Mouse (Mus musculus): Measurements from ENCODE around the gene Slamf9. TPM values are rescaled to one million over a fixed set of nuclear protein-coding genes. Genes with fewer than 3 reads are reported as not detected.

The Slamf9 gene
- 16.0 TPM for polyA plus RNA-seq (2014; fragmentation: Illumina TruSeq; extraction: RNeasy Lipid Tissue Mini Kit (QIAGEN cat#74804); ENCODE audit: insufficient read depth, low read depth, low replicate concordance)

DNA sequence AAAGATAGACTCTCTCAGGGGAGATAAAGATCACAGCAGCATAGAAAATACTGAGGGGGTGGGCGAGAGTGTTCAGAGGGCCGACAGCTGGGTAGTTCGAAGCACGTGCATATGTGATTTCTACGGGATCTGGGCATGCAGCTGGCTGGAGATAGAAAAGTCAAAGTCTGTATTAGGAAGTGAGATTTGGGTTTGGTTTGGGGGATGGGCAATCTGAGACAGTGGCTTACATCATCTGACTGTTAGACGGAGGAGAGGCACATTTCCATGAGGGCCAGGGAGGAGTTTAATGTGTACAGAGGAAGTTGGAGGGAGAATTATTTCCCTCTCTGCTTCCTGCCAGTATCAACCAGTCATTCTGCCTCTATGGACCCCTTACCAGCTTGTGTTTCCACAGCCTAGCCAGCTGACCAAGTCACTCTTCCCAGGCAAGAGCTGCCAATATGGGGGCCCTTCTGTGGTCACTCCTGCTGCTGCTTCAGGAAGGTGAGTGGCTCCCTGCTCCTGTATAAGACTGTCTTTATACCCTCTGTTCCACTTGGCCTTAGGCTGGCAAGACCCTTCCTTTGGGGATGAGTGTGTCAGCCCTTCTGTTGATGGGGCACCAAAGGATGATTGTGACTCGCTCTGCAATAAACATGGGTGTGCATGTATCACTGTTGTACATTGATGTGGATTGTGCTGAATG is at the start of gene Slamf9:
Slamf9 (plus strand) TSS at position 305 of the 688 bp plus-strand sequence.

DNA sequence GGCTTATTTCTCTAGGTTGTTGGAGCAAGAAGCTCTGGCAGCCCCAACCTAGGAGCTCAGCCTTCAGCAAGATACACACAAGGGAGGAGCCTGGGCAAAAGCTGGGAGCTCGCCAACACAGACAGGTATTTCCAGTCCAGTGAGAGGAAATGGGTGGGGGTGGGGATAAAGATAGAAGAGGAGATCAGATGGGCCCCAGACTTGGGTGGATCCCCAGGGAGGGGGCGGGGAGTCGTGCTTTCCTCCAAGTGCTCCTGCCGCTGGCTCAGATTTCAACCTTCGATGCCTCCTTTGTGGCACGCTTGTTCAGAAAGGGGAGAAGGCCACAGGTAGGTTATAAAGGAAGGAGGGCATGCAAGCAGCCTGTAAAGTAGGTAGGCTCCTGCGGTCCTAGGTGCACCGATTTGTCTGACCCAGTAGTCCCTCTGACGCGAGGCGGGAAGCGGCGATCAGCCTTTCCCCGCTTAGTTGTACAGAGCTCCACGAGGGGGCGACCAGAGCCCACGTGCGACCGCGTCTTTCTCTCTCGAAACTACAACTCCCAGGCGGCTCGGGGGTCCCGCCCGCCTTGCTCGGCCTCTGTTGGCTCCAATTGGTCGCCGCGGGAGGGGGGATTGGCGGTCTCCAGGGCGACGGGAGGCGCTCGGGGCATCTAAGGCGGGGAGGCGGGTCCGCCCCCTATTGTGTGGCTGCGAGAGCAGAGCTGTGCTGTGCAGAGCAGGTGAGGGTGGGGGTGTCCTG is 6.6 kb downstream of the Slamf9 start, which contains the start of gene Igsf9:
Igsf9 (plus strand) TSS at position 249 of the 741 bp plus-strand sequence.

DNA sequence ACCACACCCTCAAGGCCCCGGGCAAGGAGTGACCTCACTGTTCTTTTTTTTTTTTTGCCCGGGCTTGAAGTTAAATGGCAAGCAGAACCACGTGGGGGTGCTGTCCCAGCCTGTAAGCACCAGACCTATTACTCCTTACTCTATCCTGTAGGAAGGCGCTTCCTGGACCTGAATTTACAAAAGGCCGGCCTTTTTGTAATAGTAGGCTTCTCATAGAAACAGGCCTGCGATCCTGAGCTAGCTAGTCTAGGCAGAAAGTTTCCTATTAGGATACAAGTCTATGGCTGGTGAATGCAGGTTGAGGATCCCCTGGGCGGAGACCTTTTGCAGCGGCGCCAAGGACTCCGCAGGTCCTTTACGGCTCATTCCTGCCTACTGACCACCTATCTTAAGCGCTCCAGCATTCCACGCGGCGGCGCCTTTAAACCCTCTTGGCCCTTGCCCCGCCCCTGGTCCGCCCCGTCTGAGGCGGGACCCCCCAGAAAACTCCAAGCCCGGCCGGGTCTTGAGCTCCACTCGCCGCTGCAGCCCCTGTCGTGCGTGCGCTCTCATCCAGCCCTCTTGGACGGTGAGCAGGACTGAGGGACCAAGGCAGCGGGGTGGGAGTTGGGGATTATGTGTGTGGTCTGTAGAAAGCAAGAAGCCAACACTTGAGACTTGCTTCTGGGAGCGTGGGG is 24.7 kb downstream of the Slamf9 start, which contains the start of gene Tagln2:
Tagln2 (plus strand) TSS at position 283 of the 677 bp plus-strand sequence.

DNA sequence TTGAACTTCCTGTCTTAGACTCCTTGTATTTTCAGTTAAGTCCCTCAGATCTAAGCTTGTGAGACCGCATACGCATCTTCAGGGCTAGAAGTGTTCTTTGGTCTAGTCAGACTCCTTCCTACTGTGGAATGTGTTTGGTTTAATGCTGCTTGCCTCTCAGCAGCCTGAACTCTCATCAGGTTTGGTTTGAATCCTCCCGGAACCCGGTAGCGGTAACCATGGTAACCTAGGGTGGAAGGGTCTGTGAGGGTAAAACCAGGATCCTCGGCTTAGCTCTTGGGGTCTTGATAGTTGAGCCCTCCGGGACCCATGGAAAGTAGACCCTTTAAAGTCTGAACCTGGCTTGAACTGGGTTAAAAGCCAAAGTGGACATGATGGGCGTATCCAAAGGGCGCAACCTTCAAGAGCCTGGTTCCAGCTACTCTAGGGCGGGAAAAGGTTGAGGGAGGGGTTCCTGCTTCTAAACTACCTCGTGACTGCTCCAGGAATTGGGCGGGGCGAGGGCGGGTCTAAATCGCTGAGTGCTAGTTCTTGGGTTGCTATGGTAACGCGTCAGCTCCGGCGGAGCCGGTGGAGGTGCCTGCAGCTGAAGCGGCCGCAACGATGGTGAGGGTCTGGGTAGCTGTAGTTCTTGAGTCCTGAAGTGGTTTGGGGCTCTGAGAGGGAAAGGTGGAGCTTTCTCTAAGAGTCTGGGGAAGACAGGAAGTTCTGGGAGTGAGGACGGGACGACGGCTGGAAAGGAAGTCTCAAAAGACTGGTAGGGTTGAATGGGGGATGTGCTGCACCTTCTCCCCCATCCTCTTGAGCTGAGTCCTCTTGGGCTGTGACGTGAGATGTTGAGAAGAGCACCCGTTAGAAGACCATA is 45.6 kb downstream of the Slamf9 start, which contains the start of gene Cfap45:
Cfap45 (plus strand) TSS at position 226 of the 865 bp plus-strand sequence.

Other genes with a start within 250 kb of the Slamf9 start
- gene Atp1a4, start 216.9 kb upstream of the Slamf9 start, polyA plus RNA-seq (2014; fragmentation: Illumina TruSeq; extraction: RNeasy Lipid Tissue Mini Kit (QIAGEN cat#74804); ENCODE audit: insufficient read depth, low read depth, low replicate concordance), result not detected
- 20.4 TPM for gene Igsf8, start 213.7 kb upstream of the Slamf9 start, polyA plus RNA-seq (2014; fragmentation: Illumina TruSeq; extraction: RNeasy Lipid Tissue Mini Kit (QIAGEN cat#74804); ENCODE audit: insufficient read depth, low read depth, low replicate concordance)
- 34.3 TPM for gene Atp1a2, start 177.3 kb upstream of the Slamf9 start, polyA plus RNA-seq (2014; fragmentation: Illumina TruSeq; extraction: RNeasy Lipid Tissue Mini Kit (QIAGEN cat#74804); ENCODE audit: insufficient read depth, low read depth, low replicate concordance)
- not detected for gene Kcnj9, start 146.0 kb upstream of the Slamf9 start, polyA plus RNA-seq (2014; fragmentation: Illumina TruSeq; extraction: RNeasy Lipid Tissue Mini Kit (QIAGEN cat#74804); ENCODE audit: insufficient read depth, low read depth, low replicate concordance)
- gene Kcnj10, start 134.1 kb upstream of the Slamf9 start, polyA plus RNA-seq (2014; fragmentation: Illumina TruSeq; extraction: RNeasy Lipid Tissue Mini Kit (QIAGEN cat#74804); ENCODE audit: insufficient read depth, low read depth, low replicate concordance), result 0.08 TPM
- gene Pigm, start 98.8 kb upstream of the Slamf9 start, polyA plus RNA-seq (2014; fragmentation: Illumina TruSeq; extraction: RNeasy Lipid Tissue Mini Kit (QIAGEN cat#74804); ENCODE audit: insufficient read depth, low read depth, low replicate concordance), result 4.4 TPM
- 2.1 TPM for gene Igsf9, start 6.4 kb downstream of the Slamf9 start, polyA plus RNA-seq (2014; fragmentation: Illumina TruSeq; extraction: RNeasy Lipid Tissue Mini Kit (QIAGEN cat#74804); ENCODE audit: insufficient read depth, low read depth, low replicate concordance)
- gene Tagln2, start 24.7 kb downstream of the Slamf9 start, polyA plus RNA-seq (2014; fragmentation: Illumina TruSeq; extraction: RNeasy Lipid Tissue Mini Kit (QIAGEN cat#74804); ENCODE audit: insufficient read depth, low read depth, low replicate concordance), result 544 TPM
- gene Cfap45, start 45.4 kb downstream of the Slamf9 start, polyA plus RNA-seq (2014; fragmentation: Illumina TruSeq; extraction: RNeasy Lipid Tissue Mini Kit (QIAGEN cat#74804); ENCODE audit: insufficient read depth, low read depth, low replicate concordance), result 9.2 TPM
- gene Vsig8, start 80.6 kb downstream of the Slamf9 start, polyA plus RNA-seq (2014; fragmentation: Illumina TruSeq; extraction: RNeasy Lipid Tissue Mini Kit (QIAGEN cat#74804); ENCODE audit: insufficient read depth, low read depth, low replicate concordance), result 0.12 TPM
- 2.3 TPM for gene Slamf8, start 115.2 kb downstream of the Slamf9 start, polyA plus RNA-seq (2014; fragmentation: Illumina TruSeq; extraction: RNeasy Lipid Tissue Mini Kit (QIAGEN cat#74804); ENCODE audit: insufficient read depth, low read depth, low replicate concordance)
- not detected for gene Fcrl6, start 127.2 kb downstream of the Slamf9 start, polyA plus RNA-seq (2014; fragmentation: Illumina TruSeq; extraction: RNeasy Lipid Tissue Mini Kit (QIAGEN cat#74804); ENCODE audit: insufficient read depth, low read depth, low replicate concordance)
- 19.8 TPM for gene Dusp23, start 157.6 kb downstream of the Slamf9 start, polyA plus RNA-seq (2014; fragmentation: Illumina TruSeq; extraction: RNeasy Lipid Tissue Mini Kit (QIAGEN cat#74804); ENCODE audit: insufficient read depth, low read depth, low replicate concordance)
- not detected for gene Crp, start 222.7 kb downstream of the Slamf9 start, polyA plus RNA-seq (2014; fragmentation: Illumina TruSeq; extraction: RNeasy Lipid Tissue Mini Kit (QIAGEN cat#74804); ENCODE audit: insufficient read depth, low read depth, low replicate concordance)